Mouse (Mus musculus) kidney, adult 11 months (tissue): ENCODE measurements around the gene Pcyt1a.
"Not testable (repeated sequence)": the region's sequence is repeated elsewhere in the genome, so short reads cannot be mapped to it uniquely, and the experiment has no call there.

Source experiments
- DNase-seq: peaks from one replicate; pipeline ENCODE4 v3.0.0; 2022

The Pcyt1a gene

GRCm38 (mm10) chr16:32434691-32435090, 4.0 kb downstream of the Pcyt1a start:
- no peak for DNase-seq

- no peak for DNase-seq
Measured at GRCm38 (mm10) chr16:32436657-32437056, 5.9 kb downstream of the Pcyt1a start.

GRCm38 (mm10) chr16:32437266-32437665, 6.5 kb downstream of the Pcyt1a start:
- no peak for DNase-seq

GRCm38 (mm10) chr16:32441432-32441831, 10.7 kb downstream of the Pcyt1a start:
- DNase-seq = no peak

- not testable (repeated sequence) for DNase-seq
Measured at GRCm38 (mm10) chr16:32444615-32445014, 13.9 kb downstream of the Pcyt1a start.

- no peak for DNase-seq
Measured at GRCm38 (mm10) chr16:32445558-32445957, 14.8 kb downstream of the Pcyt1a start.

GRCm38 (mm10) chr16:32446563-32447138, 15.9 kb downstream of the Pcyt1a start:
- no peak for DNase-seq

- no peak for DNase-seq
Measured at GRCm38 (mm10) chr16:32449665-32450064, 18.9 kb downstream of the Pcyt1a start.

GRCm38 (mm10) chr16:32450133-32450532, 19.4 kb downstream of the Pcyt1a start:
- DNase-seq = no peak

GRCm38 (mm10) chr16:32453102-32453501, 22.4 kb downstream of the Pcyt1a start:
- no peak for DNase-seq

GRCm38 (mm10) chr16:32454646-32455045, 23.9 kb downstream of the Pcyt1a start:
- no peak for DNase-seq

GRCm38 (mm10) chr16:32456086-32456485, 25.4 kb downstream of the Pcyt1a start:
- no peak for DNase-seq

- no peak for DNase-seq
Measured at GRCm38 (mm10) chr16:32456761-32457160, 26.0 kb downstream of the Pcyt1a start.

GRCm38 (mm10) chr16:32457589-32458386, 27.1 kb downstream of the Pcyt1a start:
- DNase-seq = peak; percentile 84

- no peak for DNase-seq
Measured at GRCm38 (mm10) chr16:32460518-32460917, 29.8 kb downstream of the Pcyt1a start.

- DNase-seq = no peak
Measured at GRCm38 (mm10) chr16:32461713-32462112, 31.0 kb downstream of the Pcyt1a start.

GRCm38 (mm10) chr16:32462950-32463349, 32.2 kb downstream of the Pcyt1a start:
- no peak for DNase-seq

GRCm38 (mm10) chr16:32463426-32463825, 32.7 kb downstream of the Pcyt1a start:
- DNase-seq = no peak

- no peak for DNase-seq
Measured at GRCm38 (mm10) chr16:32464908-32465307, 34.2 kb downstream of the Pcyt1a start.

- DNase-seq = no peak
Measured at GRCm38 (mm10) chr16:32468488-32468887, 37.8 kb downstream of the Pcyt1a start.

- DNase-seq = no peak
Measured at GRCm38 (mm10) chr16:32469404-32470105, 38.8 kb downstream of the Pcyt1a start.

GRCm38 (mm10) chr16:32472276-32473015, 41.7 kb downstream of the Pcyt1a start:
- DNase-seq = peak; percentile 54

GRCm38 (mm10) chr16:32477315-32477714, 46.6 kb downstream of the Pcyt1a start:
- DNase-seq = no peak
